8 mouse cellular contexts compared by ENCODE assay signal in genomic region chr3:32364195-32364594, GRCm38 (mm10). TPM values are rescaled to one million over a fixed set of nuclear protein-coding genes. Genes with fewer than 3 reads are reported as not detected.
DNase-seq lines count a peak whose midpoint lies in the region; ATAC-seq and TF ChIP-seq lines count a peak whose summit lies in the region.

No protein-coding gene starts in this region.

- TF ChIP-seq POLR2A in heart, adult 2 months (IDR thresholded peaks at IDR 0.05; ENCODE audit: insufficient read depth, low read depth, low read length), result no peak

- H3K9ac ChIP-seq in heart, embryonic 16.5 days (ENCODE audit: low read length), result no peak overlapping the region
- no peak overlapping the region for H3K9ac ChIP-seq in heart, adult 2 months (ENCODE audit: low read depth, low read length)
- peak overlapping the region; percentile 77 for H3K9ac ChIP-seq in ES-E14 (ENCODE audit: insufficient read depth, low read depth, low read length, poor library complexity, severe bottlenecking)
- H3K9ac ChIP-seq in forebrain, embryonic 11.5 days (ENCODE audit: low read length), result peak overlapping the region; percentile 6; the same call in 1 of the 2 replicates
- peak overlapping the region; percentile 41; the same call in 1 of the 2 replicates for H3K9ac ChIP-seq in midbrain, embryonic 12.5 days (replicated peaks)

- 0 out of 2 replicates have a peak, but pooled peaks cover 1% of the 10 kb centered on the region for H3K79me2 ChIP-seq in heart, adult 2 months (replicated peaks; ENCODE audit: control insufficient read depth, insufficient read depth, low read length)

- no peaks in the 10 kb centered on the region for H3K9me3 ChIP-seq in heart, embryonic 16.5 days (replicated peaks; ENCODE audit: control insufficient read depth, low read length)
- H3K9me3 ChIP-seq in ES-E14 (ENCODE audit: control insufficient read depth, insufficient read depth, low read depth, low read length), result no peaks in the 10 kb centered on the region
- H3K9me3 ChIP-seq in forebrain, embryonic 11.5 days (ENCODE audit: control insufficient read depth, low read length), result no peaks in the 10 kb centered on the region
- H3K9me3 ChIP-seq in midbrain, embryonic 12.5 days, result no peaks in the 10 kb centered on the region

- ATAC-seq in heart, embryonic 16.5 days (replicated peaks; ENCODE audit: extremely low read depth, insufficient read depth, low FRiP score), result no peak
- no peak for ATAC-seq in forebrain, embryonic 11.5 days (replicated peaks; ENCODE audit: low FRiP score)
- no peak for ATAC-seq in midbrain, embryonic 12.5 days (ENCODE audit: low FRiP score, low read depth)

- H3K27ac ChIP-seq in heart, embryonic 16.5 days (ENCODE audit: low read length), result no peak overlapping the region
- H3K27ac ChIP-seq in heart, adult 2 months, result no peak overlapping the region
- peak overlapping the region; percentile 51 for H3K27ac ChIP-seq in ES-E14 (ENCODE audit: insufficient read depth, low read depth, low read length, poor library complexity, severe bottlenecking)
- no peak overlapping the region for H3K27ac ChIP-seq in forebrain, embryonic 11.5 days (ENCODE audit: low read depth, low read length)
- no peak overlapping the region for H3K27ac ChIP-seq in midbrain, embryonic 12.5 days (replicated peaks)

- H3K36me3 ChIP-seq in heart, embryonic 16.5 days (ENCODE audit: control insufficient read depth, insufficient read depth), result no peaks in the 10 kb centered on the region
- H3K36me3 ChIP-seq in heart, adult 2 months (ENCODE audit: control insufficient read depth, insufficient read depth, low read length), result no peaks in the 10 kb centered on the region
- H3K36me3 ChIP-seq in ES-E14 (ENCODE audit: control insufficient read depth, insufficient read depth, low read length, poor library complexity, severe bottlenecking), result peaks cover 7% of the 10 kb centered on the region
- no peaks in the 10 kb centered on the region for H3K36me3 ChIP-seq in forebrain, embryonic 11.5 days (ENCODE audit: control insufficient read depth, insufficient read depth, low read length)
- no peaks in the 10 kb centered on the region for H3K36me3 ChIP-seq in midbrain, embryonic 12.5 days

- intact Hi-C loops in heart, adult 2 months (cut with DNase I), result loop anchor here (2.0 kb wide), 1 partner anchor 31 kb away; no protein-coding TSS in a partner anchor

- no peaks in the 10 kb centered on the region for H3K27me3 ChIP-seq in heart, embryonic 16.5 days (ENCODE audit: control insufficient read depth, insufficient read depth, low read length)
- H3K27me3 ChIP-seq in heart, adult 2 months (ENCODE audit: control insufficient read depth, insufficient read depth, low read length), result no peaks in the 10 kb centered on the region
- H3K27me3 ChIP-seq in forebrain, embryonic 11.5 days (ENCODE audit: control insufficient read depth, insufficient read depth, low read length), result no peaks in the 10 kb centered on the region
- H3K27me3 ChIP-seq in midbrain, embryonic 12.5 days, result 0 out of 2 replicates have a peak, but pooled peaks cover 3% of the 10 kb centered on the region

- H3K4me3 ChIP-seq in heart, embryonic 16.5 days (ENCODE audit: low read length), result no peak overlapping the region
- H3K4me3 ChIP-seq in heart, adult 2 months, result no peak overlapping the region
- H3K4me3 ChIP-seq in ES-E14 (ENCODE audit: insufficient read depth in 1 of 2, low read depth in 1 of 2, low read length in 2 of 2, poor library complexity in 1 of 2, severe bottlenecking in 1 of 2), result peak overlapping the region; percentile 65 to 94
- peak overlapping the region; percentile 89; the same call in 1 of the 2 replicates for H3K4me3 ChIP-seq in forebrain, embryonic 11.5 days (ENCODE audit: low read depth, low read length)
- H3K4me3 ChIP-seq in midbrain, embryonic 12.5 days, result peak overlapping the region; percentile 91

- no peak for TF ChIP-seq EP300 in heart, adult 2 months (IDR thresholded peaks at IDR 0.05; ENCODE audit: insufficient read depth, low read depth, low read length)

- 61% methylated on average over 4 of the region's 4 CpGs for WGBS in heart, embryonic 16.5 days
- 78% methylated on average over 4 of the region's 4 CpGs for WGBS in heart, adult 2 months
- 43% methylated on average over 4 of the region's 4 CpGs for WGBS in forebrain, embryonic 11.5 days
- WGBS in midbrain, embryonic 12.5 days, result 48% methylated on average over 4 of the region's 4 CpGs

- no peak for TF ChIP-seq CTCF in heart, adult 2 months (IDR thresholded peaks at IDR 0.05)

- DNase-seq in heart, adult 2 months, result no peak
- DNase-seq in ES-E14 (ENCODE audit: low read depth, low spot score), result peak; percentile 49
- no peak for DNase-seq in forebrain, embryonic 11.5 days (ENCODE audit: low spot score)
- DNase-seq in right cerebral cortex, postnatal 14 days, result no peak
- DNase-seq in spleen, postnatal 36 days (ENCODE audit: low spot score in 2 of 2), result no peak
- no peak for DNase-seq in urinary bladder, adult 2 months (ENCODE audit: low spot score)

- in situ Hi-C loops in ES-E14 (cut with MboI; ENCODE audit: low sequenced_read_pairs in 2 of 2, unreplicated experiment in 2 of 2), result no loop called here

- H3K4me1 ChIP-seq in heart, embryonic 16.5 days (ENCODE audit: control insufficient read depth, insufficient read depth, low read length), result peaks cover 9% of the 10 kb centered on the region
- H3K4me1 ChIP-seq in heart, adult 2 months (ENCODE audit: control insufficient read depth, insufficient read depth, low read length), result peaks cover 4% of the 10 kb centered on the region
- peaks cover 10 to 18% of the 10 kb centered on the region in 2 experiments; a peak in 3 of 4 replicates for H3K4me1 ChIP-seq in ES-E14 (ENCODE audit: control insufficient read depth in 2 of 2, insufficient read depth in 2 of 2, low read length in 2 of 2, poor library complexity in 1 of 2)
- 0 out of 2 replicates have a peak, but pooled peaks cover 5% of the 10 kb centered on the region for H3K4me1 ChIP-seq in forebrain, embryonic 11.5 days (replicated peaks; ENCODE audit: control insufficient read depth, insufficient read depth, low read length)
- peaks cover 23% of the 10 kb centered on the region for H3K4me1 ChIP-seq in midbrain, embryonic 12.5 days

- H3K4me2 ChIP-seq in heart, embryonic 16.5 days (ENCODE audit: low read depth, low read length), result peak overlapping the region; percentile 26; the same call in 1 of the 2 replicates
- H3K4me2 ChIP-seq in forebrain, embryonic 11.5 days (ENCODE audit: low read depth, low read length, severe bottlenecking), result peak overlapping the region; percentile 72; the same call in 1 of the 2 replicates
- H3K4me2 ChIP-seq in midbrain, embryonic 12.5 days (replicated peaks), result peak overlapping the region; percentile 70

TF ChIP-seq in ES-E14, 5 proteins besides CTCF, POLR2A, EP300 and RAD21:
- TF ChIP-seq CHD2 (IDR thresholded peaks at IDR 0.05; ENCODE audit: low read depth, low read length) (no peak), ZC3H11A (IDR thresholded peaks at IDR 0.05; ENCODE audit: borderline replicate concordance, low read depth, low read length) (no peak), ZNF384 (IDR thresholded peaks at IDR 0.05; ENCODE audit: low read depth, low read length) (no peak), MAFK (IDR thresholded peaks at IDR 0.05; ENCODE audit: insufficient read depth, low read depth, low read length) (no peak), HCFC1 (IDR thresholded peaks at IDR 0.05; ENCODE audit: borderline replicate concordance, insufficient read depth, low read length) (no peak)
TF ChIP-seq in ES-E14: peak in this region for 0.

RNA-seq across cellular contexts. Expression of gene Zmat3, which starts 1.6 kb away (rescaled TPM):
- polyA plus RNA-seq in heart, embryonic 16.5 days (2015; fragmentation: Nextera tagmentation; extraction: Ambion mirVana), result 3.0 and 3.6 TPM in 2 replicates
- 1 to 10 TPM; 5.9 to 6.1 TPM for total RNA-seq in heart, adult 2 months (2021)
- polyA plus RNA-seq in heart, adult 2 months (2012; rRNA removed), result 4.4 and 7.3 TPM in 2 replicates
- total RNA-seq in ES-E14 (2012; rRNA removed), result 30.9 and 39.7 TPM in 2 replicates
- polyA plus RNA-seq in forebrain, embryonic 11.5 days (2014; fragmentation: Nextera tagmentation; extraction: Ambion mirVana), result 10.8 and 11.5 TPM in 2 replicates
- polyA plus RNA-seq in midbrain, embryonic 12.5 days (2016; fragmentation: Nextera tagmentation; extraction: Ambion mirVana), result 10.1 and 10.4 TPM in 2 replicates
- polyA plus RNA-seq in urinary bladder, adult 2 months (2012; rRNA removed), result 11.3 and 14.3 TPM in 2 replicates

RNA-seq across cellular contexts. Expression of gene Pik3ca, which starts 33.3 kb away (rescaled TPM):
- polyA plus RNA-seq in heart, embryonic 16.5 days (2015; fragmentation: Nextera tagmentation; extraction: Ambion mirVana), result 6.6 and 7.8 TPM in 2 replicates
- 10 to 100 TPM; 43.5 to 48.5 TPM for total RNA-seq in heart, adult 2 months (2021)
- 6.5 and 13.4 TPM in 2 replicates for polyA plus RNA-seq in heart, adult 2 months (2012; rRNA removed)
- 14.9 and 19.8 TPM in 2 replicates for total RNA-seq in ES-E14 (2012; rRNA removed)
- 14.2 and 16.1 TPM in 2 replicates for polyA plus RNA-seq in forebrain, embryonic 11.5 days (2014; fragmentation: Nextera tagmentation; extraction: Ambion mirVana)
- polyA plus RNA-seq in midbrain, embryonic 12.5 days (2016; fragmentation: Nextera tagmentation; extraction: Ambion mirVana), result 10.2 and 12.0 TPM in 2 replicates
- 24.7 and 24.8 TPM in 2 replicates for polyA plus RNA-seq in urinary bladder, adult 2 months (2012; rRNA removed)

Comparison
In these comparisons a context has a peak if more than half of its experiments do, and no peak if none do; other contexts are left out.
1. H3K4me3 ChIP-seq: peak in ES-E14 (2 of 2), forebrain, embryonic 11.5 days (single experiment) and midbrain, embryonic 12.5 days (single experiment); none in heart, embryonic 16.5 days (single experiment) and heart, adult 2 months (single experiment).
2. H3K9ac ChIP-seq: peak in ES-E14 (single experiment), forebrain, embryonic 11.5 days (single experiment) and midbrain, embryonic 12.5 days (single experiment); none in heart, embryonic 16.5 days (single experiment) and heart, adult 2 months (single experiment).
3. Peak in every context shown above with its lines, with median percentiles within 50 percentile points of each other: H3K4me2 ChIP-seq.